ENCODE assay signal across 8 mouse cellular contexts in genomic region chr9:64120584-64121277, GRCm38 (mm10). TPM values are rescaled to one million over a fixed set of nuclear protein-coding genes. Genes with fewer than 3 reads are reported as not detected.
DNase-seq lines count a peak whose midpoint lies in the region; ATAC-seq and TF ChIP-seq lines count a peak whose summit lies in the region.

No protein-coding gene starts in this region.

- H3K79me2 ChIP-seq in heart, adult 2 months (replicated peaks; ENCODE audit: control insufficient read depth, insufficient read depth, low read length), result no peaks in the 10 kb centered on the region

- no peak for TF ChIP-seq CTCF in heart, adult 2 months (IDR thresholded peaks at IDR 0.05)

- no peak for ATAC-seq in heart, embryonic 13.5 days (ENCODE audit: extremely low read depth, insufficient number of reproducible peaks, low FRiP score, low TSS enrichment)
- ATAC-seq in intestine, embryonic 16.5 days, result peak; percentile 86

- H3K27me3 ChIP-seq in heart, embryonic 13.5 days (replicated peaks), result no peaks in the 10 kb centered on the region
- no peaks in the 10 kb centered on the region for H3K27me3 ChIP-seq in heart, adult 2 months (ENCODE audit: control insufficient read depth, insufficient read depth, low read length)
- H3K27me3 ChIP-seq in intestine, embryonic 16.5 days (replicated peaks; ENCODE audit: control insufficient read depth, insufficient read depth, low read length), result no peaks in the 10 kb centered on the region

- H3K4me3 ChIP-seq in heart, embryonic 13.5 days, result no peak overlapping the region
- no peak overlapping the region for H3K4me3 ChIP-seq in heart, adult 2 months
- H3K4me3 ChIP-seq in intestine, embryonic 16.5 days (ENCODE audit: low read length), result no peak overlapping the region

- TF ChIP-seq EP300 in heart, adult 2 months (IDR thresholded peaks at IDR 0.05; ENCODE audit: insufficient read depth, low read depth, low read length), result no peak

- no peak overlapping the region for H3K4me2 ChIP-seq in heart, embryonic 13.5 days
- H3K4me2 ChIP-seq in intestine, embryonic 16.5 days (ENCODE audit: low read depth, low read length), result 0 out of 2 replicates have a peak overlapping the region, but pooled peaks have one; percentile 12

- 0 out of 2 replicates have a peak overlapping the region, but pooled peaks have one; percentile 7 for H3K27ac ChIP-seq in heart, embryonic 13.5 days (replicated peaks)
- no peak overlapping the region for H3K27ac ChIP-seq in heart, adult 2 months
- H3K27ac ChIP-seq in intestine, embryonic 16.5 days (ENCODE audit: low read length), result peak overlapping the region; percentile 27; the same call in 1 of the 2 replicates

- intact Hi-C loops in heart, adult 2 months (cut with DNase I), result no loop called here

- H3K9me3 ChIP-seq in heart, embryonic 13.5 days, result no peaks in the 10 kb centered on the region
- no peaks in the 10 kb centered on the region for H3K9me3 ChIP-seq in intestine, embryonic 16.5 days (ENCODE audit: control insufficient read depth, low read length)

- H3K9ac ChIP-seq in heart, embryonic 13.5 days, result no peak overlapping the region
- no peak overlapping the region for H3K9ac ChIP-seq in heart, adult 2 months (ENCODE audit: low read depth, low read length)
- no peak overlapping the region for H3K9ac ChIP-seq in intestine, embryonic 16.5 days (ENCODE audit: low read depth, low read length)

- TF ChIP-seq POLR2A in heart, adult 2 months (IDR thresholded peaks at IDR 0.05; ENCODE audit: insufficient read depth, low read depth, low read length), result no peak

- no peak for DNase-seq in heart, adult 2 months
- peak; percentile 65 for DNase-seq in NIH3T3 (ENCODE audit: low read depth)
- DNase-seq in lung, postnatal 4 days, result peak; percentile 49 to 55
- DNase-seq in urinary bladder, adult 18-20 months (ENCODE audit: low spot score in 2 of 2), result no peak
- no peak for DNase-seq in cerebellum, postnatal 25 days
- no peak for DNase-seq in layer of hippocampus, adult 18-20 months (ENCODE audit: low spot score in 2 of 2)

- peaks cover 22% of the 10 kb centered on the region for H3K4me1 ChIP-seq in heart, embryonic 13.5 days
- no peaks in the 10 kb centered on the region for H3K4me1 ChIP-seq in heart, adult 2 months (ENCODE audit: control insufficient read depth, insufficient read depth, low read length)
- peaks cover 9% of the 10 kb centered on the region for H3K4me1 ChIP-seq in intestine, embryonic 16.5 days (ENCODE audit: control insufficient read depth, insufficient read depth, low read length)

- 34% methylated on average over 11 of the region's 11 CpGs for WGBS in heart, embryonic 13.5 days
- WGBS in heart, adult 2 months, result 42% methylated on average over 11 of the region's 11 CpGs
- 37% methylated on average over 11 of the region's 11 CpGs for WGBS in intestine, embryonic 16.5 days

- H3K36me3 ChIP-seq in heart, embryonic 13.5 days, result no peaks in the 10 kb centered on the region
- H3K36me3 ChIP-seq in heart, adult 2 months (ENCODE audit: control insufficient read depth, insufficient read depth, low read length), result no peaks in the 10 kb centered on the region
- H3K36me3 ChIP-seq in intestine, embryonic 16.5 days (ENCODE audit: control insufficient read depth, insufficient read depth, low read length), result no peaks in the 10 kb centered on the region

RNA-seq across cellular contexts. Expression of gene Lctl, which starts 3.8 kb away (rescaled TPM):
- not detected in 2 replicates for polyA plus RNA-seq in heart, embryonic 13.5 days (2015; fragmentation: Nextera tagmentation; extraction: Ambion mirVana)
- total RNA-seq in heart, adult 2 months (2021), result not detected
- polyA plus RNA-seq in heart, adult 2 months (2012; rRNA removed), result 0.79 and 1.8 TPM in 2 replicates
- polyA plus RNA-seq in intestine, embryonic 16.5 days (2015; fragmentation: Nextera tagmentation; extraction: Ambion mirVana), result 0.15 and 0.40 TPM in 2 replicates
- total RNA-seq in layer of hippocampus, adult 18-20 months (2021), result not detected

RNA-seq across cellular contexts. Expression of gene Zwilch, which starts 52.2 kb away (rescaled TPM):
- polyA plus RNA-seq in heart, embryonic 13.5 days (2015; fragmentation: Nextera tagmentation; extraction: Ambion mirVana), result 19.9 and 21.7 TPM in 2 replicates
- total RNA-seq in heart, adult 2 months (2021), result under 1 TPM; 0.50 to 0.96 TPM
- polyA plus RNA-seq in heart, adult 2 months (2012; rRNA removed), result 0.18 and 0.23 TPM in 2 replicates
- polyA plus RNA-seq in intestine, embryonic 16.5 days (2015; fragmentation: Nextera tagmentation; extraction: Ambion mirVana), result 17.3 and 22.0 TPM in 2 replicates
- total RNA-seq in layer of hippocampus, adult 18-20 months (2021), result 1 to 10 TPM; 2.2 to 3.1 TPM

RNA-seq across cellular contexts. Expression of gene Rpl4, which starts 52.4 kb away (rescaled TPM):
- 707 and 780 TPM in 2 replicates for polyA plus RNA-seq in heart, embryonic 13.5 days (2015; fragmentation: Nextera tagmentation; extraction: Ambion mirVana)
- total RNA-seq in heart, adult 2 months (2021), result 100 to 1,000 TPM; 436 to 501 TPM
- 261 and 333 TPM in 2 replicates for polyA plus RNA-seq in heart, adult 2 months (2012; rRNA removed)
- polyA plus RNA-seq in intestine, embryonic 16.5 days (2015; fragmentation: Nextera tagmentation; extraction: Ambion mirVana), result 1,062 and 1,181 TPM in 2 replicates
- 100 to 1,000 TPM; 658 to 671 TPM for total RNA-seq in layer of hippocampus, adult 18-20 months (2021)

RNA-seq across cellular contexts. Expression of gene Snapc5, which starts 58.3 kb away (rescaled TPM):
- polyA plus RNA-seq in heart, embryonic 13.5 days (2015; fragmentation: Nextera tagmentation; extraction: Ambion mirVana), result 26.5 and 31.1 TPM in 2 replicates
- 10 to 100 TPM; 22.8 to 23.2 TPM for total RNA-seq in heart, adult 2 months (2021)
- 12.1 and 15.8 TPM in 2 replicates for polyA plus RNA-seq in heart, adult 2 months (2012; rRNA removed)
- 36.2 and 36.5 TPM in 2 replicates for polyA plus RNA-seq in intestine, embryonic 16.5 days (2015; fragmentation: Nextera tagmentation; extraction: Ambion mirVana)
- total RNA-seq in layer of hippocampus, adult 18-20 months (2021), result 10 to 100 TPM; 15.6 to 19.6 TPM

Comparison
In these comparisons a context has a peak if more than half of its experiments do, and no peak if none do; other contexts are left out.
1. RNA of gene Zwilch, which starts 52.2 kb away (polyA plus RNA-seq): 17.3 to 22.0 TPM in intestine, embryonic 16.5 days and 19.9 to 21.7 TPM in heart, embryonic 13.5 days; 0.18 to 0.23 TPM in heart, adult 2 months; every median in the first group is over 10 times any median in the second.
2. DNase-seq: peak in NIH3T3 (single experiment) and lung, postnatal 4 days (2 of 2); none in heart, adult 2 months (0 of 2), urinary bladder, adult 18-20 months (0 of 2), cerebellum, postnatal 25 days (0 of 2) and layer of hippocampus, adult 18-20 months (0 of 2).